ENCODE assay signal across 9 mouse cellular contexts in genomic region chr11:68946806-68947440, GRCm38 (mm10). TPM values are rescaled to one million over a fixed set of nuclear protein-coding genes. Genes with fewer than 3 reads are reported as not detected.
DNase-seq lines count a peak whose midpoint lies in the region; ATAC-seq and TF ChIP-seq lines count a peak whose summit lies in the region.
"Had no signal": no experiment of that assay in that cellular context is flagged by ENCODE, and none has a peak within 500 bp of the region (broad histone marks: within the 10 kb centered on the region; RNA-seq: fewer than 3 reads in every experiment).

No protein-coding gene starts in this region.

- 15% methylated on average over 16 of the region's 16 CpGs for WGBS in embryonic facial prominence, embryonic 15.5 days

- peak; percentile 69; the same call in 1 of the 2 replicates for ATAC-seq in embryonic facial prominence, embryonic 15.5 days (ENCODE audit: insufficient number of reproducible peaks, low FRiP score, low TSS enrichment, low read depth)

- H3K9me3 ChIP-seq in embryonic facial prominence, embryonic 15.5 days (replicated peaks): no peaks in the 10 kb centered on the region

- TF ChIP-seq CTCF in left cerebral cortex, adult 2 months (IDR thresholded peaks at IDR 0.05): no peak

- intact Hi-C loops in left cerebral cortex, adult 2 months (cut with DNase I): no loop called here

- peak overlapping the region; percentile 24 for H3K4me2 ChIP-seq in embryonic facial prominence, embryonic 15.5 days (replicated peaks)

- H3K36me3 ChIP-seq in embryonic facial prominence, embryonic 15.5 days: no peaks in the 10 kb centered on the region

- H3K4me1 ChIP-seq in embryonic facial prominence, embryonic 15.5 days: peaks cover 6% of the 10 kb centered on the region

- H3K27me3 ChIP-seq in embryonic facial prominence, embryonic 15.5 days: peaks cover 5% of the 10 kb centered on the region; the same call in 1 of the 2 replicates

- peak overlapping the region; percentile 3; the same call in 1 of the 2 replicates for H3K4me3 ChIP-seq in embryonic facial prominence, embryonic 15.5 days (replicated peaks)
- H3K4me3 ChIP-seq in left cerebral cortex, adult 2 months: peak overlapping the region; percentile 48

- DNase-seq in left cerebral cortex, adult 18-20 months (ENCODE audit: low spot score in 2 of 2): peak; percentile 60 to 71
- DNase-seq in left cerebral cortex, adult 11 months (ENCODE audit: low spot score): no peak
- peak; percentile 54 to 61 for DNase-seq in left cerebral cortex, adult 2 months (ENCODE audit: extremely low spot score in 1 of 2, low spot score in 2 of 2)
- peak; percentile 57 for DNase-seq in right cerebral cortex, postnatal 14 days
- no peak for DNase-seq in thymus, postnatal 14 days
- no peak for DNase-seq in lung, postnatal 4 days
- DNase-seq in kidney, postnatal 36 days: no peak

- H3K27ac ChIP-seq in embryonic facial prominence, embryonic 15.5 days (replicated peaks): no peak overlapping the region
- peak overlapping the region; percentile 89 for H3K27ac ChIP-seq in left cerebral cortex, adult 2 months

- H3K9ac ChIP-seq in embryonic facial prominence, embryonic 15.5 days: no peak overlapping the region

RNA-seq across cellular contexts. Expression of gene Arhgef15, which starts 10.4 kb away (rescaled TPM):
- total RNA-seq in left cerebral cortex, adult 18-20 months (2021): 10 to 100 TPM; 20.4 to 24.0 TPM
- polyA plus RNA-seq in embryonic facial prominence, embryonic 15.5 days (2015; fragmentation: Nextera tagmentation; extraction: Ambion mirVana): 8.0 and 9.7 TPM in 2 replicates
- total RNA-seq in left cerebral cortex, adult 2 months (2021): 10 to 100 TPM; 22.4 to 22.6 TPM

RNA-seq across cellular contexts. Expression of gene Odf4, which starts 20.0 kb away (rescaled TPM):
- total RNA-seq in left cerebral cortex, adult 18-20 months (2021): not detected
- not detected in 2 replicates for polyA plus RNA-seq in embryonic facial prominence, embryonic 15.5 days (2015; fragmentation: Nextera tagmentation; extraction: Ambion mirVana)
- under 1 TPM; 0.44 to 0.95 TPM for total RNA-seq in left cerebral cortex, adult 2 months (2021)
- total RNA-seq: hematopoietic stem cell, adult 5-6 weeks had no signal

RNA-seq across cellular contexts. Expression of gene Slc25a35, which starts 21.0 kb away (rescaled TPM):
- total RNA-seq in left cerebral cortex, adult 18-20 months (2021): 1 to 10 TPM; 5.6 to 6.7 TPM
- 6.0 and 10.0 TPM in 2 replicates for polyA plus RNA-seq in embryonic facial prominence, embryonic 15.5 days (2015; fragmentation: Nextera tagmentation; extraction: Ambion mirVana)
- total RNA-seq in left cerebral cortex, adult 2 months (2021): 1 to 10 TPM; 5.0 to 5.2 TPM

RNA-seq across cellular contexts. Expression of gene Rangrf, which starts 28.1 kb away (rescaled TPM):
- 10 to 100 TPM; 17.8 to 18.2 TPM for total RNA-seq in left cerebral cortex, adult 18-20 months (2021)
- polyA plus RNA-seq in embryonic facial prominence, embryonic 15.5 days (2015; fragmentation: Nextera tagmentation; extraction: Ambion mirVana): 49.5 and 52.3 TPM in 2 replicates
- total RNA-seq in left cerebral cortex, adult 2 months (2021): 10 to 100 TPM; 15.7 to 17.0 TPM

RNA-seq across cellular contexts. Expression of gene Rpl26, which starts 45.5 kb away (rescaled TPM):
- 100 to 1,000 TPM; 894 to 903 TPM for total RNA-seq in left cerebral cortex, adult 18-20 months (2021)
- polyA plus RNA-seq in embryonic facial prominence, embryonic 15.5 days (2015; fragmentation: Nextera tagmentation; extraction: Ambion mirVana): 985 and 994 TPM in 2 replicates
- total RNA-seq in left cerebral cortex, adult 2 months (2021): 100 to 1,000 TPM; 727 to 749 TPM

Comparison
In these comparisons a context has a peak if more than half of its experiments do, and no peak if none do; other contexts are left out.
1. DNase-seq: peak in left cerebral cortex, adult 18-20 months (2 of 2), left cerebral cortex, adult 2 months (2 of 2) and right cerebral cortex, postnatal 14 days (single experiment); none in left cerebral cortex, adult 11 months (single experiment), thymus, postnatal 14 days (single experiment), lung, postnatal 4 days (0 of 2) and kidney, postnatal 36 days (0 of 2).